Mouse (Mus musculus) myocyte (in vitro differentiated cells): ENCODE data around the gene Wdr18.

Source experiments
- E2F4 ChIP-seq: IDR thresholded peaks from one replicate; pipeline ENCODE4 v1.6.1; 2011; ENCODE audit warnings: mild to moderate bottlenecking, control low read depth, moderate library complexity; ENCODE audit not compliant: insufficient read depth
- POLR2A ChIP-seq: IDR thresholded peaks from one replicate; pipeline ENCODE4 v1.6.1; 2011; ENCODE audit warnings: low read depth, mild to moderate bottlenecking, control low read depth, moderate library complexity; ENCODE audit not compliant: insufficient read length
- TCF3 ChIP-seq: IDR thresholded peaks from one replicate; pipeline ENCODE4 v1.6.1; 2011; ENCODE audit warnings: low read depth, control low read depth; ENCODE audit not compliant: insufficient read length

GRCm38 (mm10) chr10:79936911-79937441, 23.0 kb upstream of the Wdr18 start:
- TF ChIP-seq E2F4 (no peak), POLR2A (no peak), TCF3 (peak; percentile 43)
